8 mouse cellular contexts compared by ENCODE assay signal in the genomic region with DNA sequence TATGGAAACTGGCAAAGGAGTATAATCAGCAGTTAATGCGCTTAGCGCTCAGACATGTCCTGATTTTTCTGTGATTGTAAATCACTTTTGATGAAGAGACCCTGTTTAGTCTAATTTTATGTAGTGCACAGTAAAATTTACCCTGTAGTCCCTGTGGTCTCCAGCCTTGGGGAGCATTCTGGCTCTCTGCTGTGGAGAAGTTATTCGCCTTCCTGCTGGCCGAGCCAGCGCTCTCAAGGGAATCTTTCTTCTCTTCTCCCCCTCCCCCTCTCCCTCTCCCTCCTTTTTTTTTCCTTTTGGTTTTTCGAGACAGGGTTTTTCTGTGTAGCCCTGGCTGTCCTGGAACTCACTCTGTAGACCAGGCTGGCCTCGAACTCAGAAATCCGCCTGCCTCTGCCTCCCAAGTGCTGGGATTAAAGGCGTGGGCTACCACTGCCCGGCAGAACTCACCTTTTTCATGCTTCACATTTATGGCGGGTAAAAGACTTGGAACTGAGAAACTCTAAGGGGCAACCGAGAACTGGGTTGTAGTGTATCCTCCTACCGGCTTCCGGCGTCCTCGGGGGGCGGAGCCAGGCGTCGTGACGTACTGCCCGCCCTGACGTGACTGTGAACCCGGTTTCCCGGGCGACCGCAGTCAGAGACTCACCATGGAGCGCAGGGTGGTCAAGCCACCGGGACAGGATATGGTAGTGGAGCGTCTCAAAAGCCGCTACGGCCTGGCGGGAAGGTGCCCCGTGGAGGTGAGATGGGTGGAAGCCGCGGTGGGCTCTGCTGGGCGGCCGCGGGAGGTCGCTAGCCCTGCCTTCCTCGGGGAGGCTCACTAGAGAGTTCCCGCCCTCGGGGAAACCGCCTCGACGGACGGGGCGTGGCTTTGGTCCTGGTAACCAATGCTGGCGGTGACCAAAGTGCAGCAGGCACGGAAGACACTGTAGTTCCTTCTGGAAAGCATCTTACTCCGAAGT. TPM values are rescaled to one million over a fixed set of nuclear protein-coding genes. Genes with fewer than 3 reads are reported as not detected.
A peak's percentile ranks its signal among the peaks of the same experiment; 100 is the strongest.
DNase-seq lines count a peak whose midpoint lies in the region; ATAC-seq lines count a peak whose summit lies in the region.

A gene (plus strand): TSS at position 629 of the 965 bp plus-strand sequence.

- peak within 1 kb of the TSS; percentile 71 for H3K4me2 ChIP-seq in hindbrain, embryonic 16.5 days (ENCODE audit: low read length)

- H3K36me3 ChIP-seq in hindbrain, embryonic 16.5 days (ENCODE audit: control insufficient read depth, insufficient read depth, low read length), result peaks cover 13% of the 10 kb centered on the region
- H3K36me3 ChIP-seq in macrophage (ENCODE audit: inconsistent target), result peaks cover 25% of the 10 kb centered on the region

- 2% methylated on average over 49 of the region's 50 CpGs for WGBS in hindbrain, embryonic 16.5 days
- 3% methylated on average over 38 of the region's 50 CpGs for WGBS in macrophage (ENCODE audit: missing documents)

- peak within 1 kb of the TSS; percentile 85 for H3K27ac ChIP-seq in hindbrain, embryonic 16.5 days (ENCODE audit: low read depth, low read length)
- H3K27ac ChIP-seq in macrophage, result peak within 1 kb of the TSS; percentile 54

- H3K4me1 ChIP-seq in hindbrain, embryonic 16.5 days (ENCODE audit: control insufficient read depth, insufficient read depth, low read depth, low read length), result 0 out of 2 replicates have a peak, but pooled peaks cover 2% of the 10 kb centered on the region

- no peaks in the 10 kb centered on the region for H3K9me3 ChIP-seq in hindbrain, embryonic 16.5 days (ENCODE audit: control insufficient read depth, low read length)

- H3K79me2 ChIP-seq in macrophage (ENCODE audit: inconsistent target), result no peaks in the 10 kb centered on the region

- H3K4me3 ChIP-seq in hindbrain, embryonic 16.5 days (ENCODE audit: low read length), result peak within 1 kb of the TSS; percentile 66
- peak within 1 kb of the TSS; percentile 62 for H3K4me3 ChIP-seq in macrophage (ENCODE audit: inconsistent target)

- H3K9ac ChIP-seq in hindbrain, embryonic 16.5 days (ENCODE audit: low read depth, low read length), result peak within 1 kb of the TSS; percentile 68

- ATAC-seq in hindbrain, embryonic 16.5 days, result peak; percentile 99

- peak; percentile 93 for DNase-seq in T-cell, adult 2 months (ENCODE audit: low spot score)
- peak; percentile 82 for DNase-seq in cerebellum, postnatal 36 days
- DNase-seq in gastrocnemius, adult 18-20 months (ENCODE audit: low spot score), result peak; percentile 90
- DNase-seq in left cerebral cortex, adult 18-20 months (ENCODE audit: low spot score in 2 of 2), result peak; percentile 91 to 92
- DNase-seq in right cerebral cortex, adult 18-20 months, result peak; percentile 93
- peak; percentile 77 for DNase-seq in urinary bladder, postnatal 10 days (ENCODE audit: low spot score)

- no peaks in the 10 kb centered on the region for H3K27me3 ChIP-seq in hindbrain, embryonic 16.5 days (replicated peaks; ENCODE audit: control insufficient read depth, insufficient read depth, low read length)

RNA-seq across cellular contexts. Expression of the gene that starts here (rescaled TPM):
- total RNA-seq in gastrocnemius, adult 18-20 months (2021), result under 1 TPM; 0.17 to 0.23 TPM
- 9.2 and 9.4 TPM in 2 replicates for polyA plus RNA-seq in hindbrain, embryonic 16.5 days (2015; fragmentation: Nextera tagmentation; extraction: Ambion mirVana)
- total RNA-seq in left cerebral cortex, adult 18-20 months (2021), result 1 to 10 TPM; 3.9 TPM
- total RNA-seq in macrophage (2018; cell fraction: chromatin; rRNA removed), result 10 to 100 TPM in 1 of 26 experiments, 1 to 10 TPM in 25; 1.6 to 12.1 (median 5.5) TPM
- 1 to 10 TPM in 18 of 26 experiments, under 1 TPM in 8; 0.61 to 1.5 (median 1.1) TPM for total RNA-seq in macrophage (2018; cell fraction: cytosol; rRNA removed)
- 10 to 100 TPM in 1 of 26 experiments, 1 to 10 TPM in 25; 1.9 to 11.2 (median 4.4) TPM for total RNA-seq in macrophage (2018; cell fraction: nucleus; rRNA removed)
- 1.2 to 1.4 TPM (median 1.3 TPM) in 3 replicates for polyA plus RNA-seq in macrophage (2018)

Comparison
In these comparisons a context has a peak if more than half of its experiments do, and no peak if none do; other contexts are left out.
1. Peak in every context shown above with its lines: DNase-seq, ATAC-seq, H3K4me3 ChIP-seq and H3K27ac ChIP-seq.
2. Peak in DNase-seq in gastrocnemius, adult 18-20 months; RNA of the gene not detected or under 1 TPM.